Mouse (Mus musculus): ENCODE data around the gene Lhx4.

- TF ChIP-seq CTCF (IDR thresholded peaks at IDR 0.05; ENCODE audit: extremely low read depth, insufficient read length, insufficient replicate concordance, low read depth, low read length) (peak; percentile 33; the same call in 1 of the 2 replicates), POLR2A (IDR thresholded peaks at IDR 0.05; ENCODE audit: low read depth, low read length) (no peak)
Observed at GRCm38 (mm10) chr1:155791919-155792318, 40.4 kb upstream of the Lhx4 start.
